Mouse (Mus musculus): Measurements from ENCODE around the gene Mmp11. TPM values are rescaled to one million over a fixed set of nuclear protein-coding genes. Genes with fewer than 3 reads are reported as not detected.

The Mmp11 gene
- polyA plus RNA-seq, 1 experiment = 5.3 TPM

Other genes with a start within 250 kb of the Mmp11 start
- 20.3 and 36.0 TPM in 2 replicates for gene Cabin1, start 172.2 kb downstream of the Mmp11 start, polyA plus RNA-seq (2012; rRNA removed)
- 81.4 and 104 TPM in 2 replicates for gene Ddt, start 163.1 kb downstream of the Mmp11 start, polyA plus RNA-seq (2012; rRNA removed)
- gene Gm20441, start 155.5 kb downstream of the Mmp11 start, polyA plus RNA-seq (2012; rRNA removed) = 0.48 and 0.58 TPM in 2 replicates
- 48.6 and 59.5 TPM in 2 replicates for gene Gstt3, start 155.1 kb downstream of the Mmp11 start, polyA plus RNA-seq (2012; rRNA removed)
- 44.8 and 68.1 TPM in 2 replicates for gene Gstt1, start 137.9 kb downstream of the Mmp11 start, polyA plus RNA-seq (2012; rRNA removed)
- gene Gstt4, start 114.0 kb downstream of the Mmp11 start, polyA plus RNA-seq (2012; rRNA removed) = not detected in 2 replicates
- gene Gstt2, start 99.1 kb downstream of the Mmp11 start, polyA plus RNA-seq (2012; rRNA removed) = 115 and 146 TPM in 2 replicates
- gene Mif, start 76.3 kb downstream of the Mmp11 start, polyA plus RNA-seq (2012; rRNA removed) = 739 and 807 TPM in 2 replicates
- 39.2 and 101 TPM in 2 replicates for gene Derl3, start 43.1 kb downstream of the Mmp11 start, polyA plus RNA-seq (2012; rRNA removed)
- gene Smarcb1, start 14.9 kb downstream of the Mmp11 start, polyA plus RNA-seq (2012; rRNA removed) = 41.0 and 48.6 TPM in 2 replicates
- 348 and 403 TPM in 2 replicates for gene Chchd10, start 3.4 kb downstream of the Mmp11 start, polyA plus RNA-seq (2012; rRNA removed)
- gene Gm867, start 4.2 kb upstream of the Mmp11 start, polyA plus RNA-seq (2012; rRNA removed) = 0.30 TPM in 1 of 2 replicates, not detected in the other
- gene Vpreb3, start 6.6 kb upstream of the Mmp11 start, polyA plus RNA-seq (2012; rRNA removed) = 28.0 and 43.9 TPM in 2 replicates
- 0.19 and 0.34 TPM in 2 replicates for gene Gm5134, start 18.0 kb upstream of the Mmp11 start, polyA plus RNA-seq (2012; rRNA removed)
- gene Zfp280b, start 96.2 kb upstream of the Mmp11 start, polyA plus RNA-seq (2012; rRNA removed) = 6.5 and 9.4 TPM in 2 replicates
- 2.2 and 33.6 TPM in 2 replicates for gene Slc5a4b, start 174.5 kb upstream of the Mmp11 start, polyA plus RNA-seq (2012; rRNA removed)
- 4.3 and 38.0 TPM in 2 replicates for gene Slc5a4a, start 211.0 kb upstream of the Mmp11 start, polyA plus RNA-seq (2012; rRNA removed)